Comparison of ENCODE assay signal across 16 mouse cellular contexts in the genomic region with DNA sequence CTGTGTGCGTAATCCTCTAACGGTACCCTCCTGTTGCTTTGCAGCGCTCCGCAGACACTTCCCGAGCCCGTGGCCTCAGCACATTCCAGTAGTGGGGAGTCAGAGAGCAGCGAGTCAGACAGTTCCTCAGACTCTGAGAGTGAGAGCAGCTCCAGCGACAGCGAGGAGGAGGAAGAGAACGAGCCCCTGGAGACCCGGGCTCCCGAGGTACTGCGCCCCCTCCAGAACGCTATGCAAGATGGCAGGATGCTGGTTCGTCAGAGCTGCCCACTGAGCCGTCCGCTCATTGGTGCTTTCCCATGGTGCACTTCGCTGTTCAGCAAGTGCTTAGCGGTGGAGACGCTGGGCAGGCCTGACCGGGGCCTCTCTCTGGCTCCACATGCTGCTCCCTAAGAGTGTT.
A peak's percentile ranks its signal among the peaks of the same experiment; 100 is the strongest.
DNase-seq lines count a peak whose midpoint lies in the region; ATAC-seq and TF ChIP-seq lines count a peak whose summit lies in the region.
"Had no signal": no experiment of that assay in that cellular context is flagged by ENCODE, and none has a peak within 500 bp of the region (broad histone marks: within the 10 kb centered on the region; RNA-seq: fewer than 3 reads in every experiment).

No protein-coding gene starts in this region.

- no peaks in the 10 kb centered on the region for H3K9me3 ChIP-seq in kidney, embryonic 15.5 days (replicated peaks)
- H3K9me3 ChIP-seq in midbrain, embryonic 10.5 days (replicated peaks) = no peaks in the 10 kb centered on the region
- H3K9me3 ChIP-seq in midbrain, embryonic 14.5 days (ENCODE audit: control insufficient read depth, low read length) = no peaks in the 10 kb centered on the region
- H3K9me3 ChIP-seq: forebrain, embryonic 13.5 days had no signal

- no peak overlapping the region for H3K9ac ChIP-seq in kidney, embryonic 15.5 days
- H3K9ac ChIP-seq in midbrain, embryonic 14.5 days (replicated peaks; ENCODE audit: low read length) = no peak overlapping the region
- H3K9ac ChIP-seq: forebrain, embryonic 13.5 days had no signal

- H3K27ac ChIP-seq in gastrocnemius, adult 2 months = peak overlapping the region; percentile 86
- peak overlapping the region; percentile 61 for H3K27ac ChIP-seq in kidney, embryonic 15.5 days
- H3K27ac ChIP-seq in midbrain, embryonic 10.5 days (replicated peaks) = 0 out of 2 replicates have a peak overlapping the region, but pooled peaks have one; percentile 5
- no peak overlapping the region for H3K27ac ChIP-seq in midbrain, embryonic 14.5 days (replicated peaks; ENCODE audit: low read depth, low read length)
- H3K27ac ChIP-seq: forebrain, embryonic 13.5 days had no signal

- peaks cover 43% of the 10 kb centered on the region for H3K36me3 ChIP-seq in kidney, embryonic 15.5 days
- peaks cover 22% of the 10 kb centered on the region for H3K36me3 ChIP-seq in midbrain, embryonic 10.5 days
- H3K36me3 ChIP-seq in midbrain, embryonic 14.5 days (ENCODE audit: control insufficient read depth, insufficient read depth, low read length) = no peaks in the 10 kb centered on the region

- no peak for DNase-seq in gastrocnemius, adult 2 months
- DNase-seq in gastrocnemius, postnatal 25 days = no peak
- DNase-seq in kidney, adult 9 months = no peak
- no peak for DNase-seq in midbrain, embryonic 10.5 days (ENCODE audit: low spot score)
- no peak for DNase-seq in midbrain, embryonic 14.5 days
- DNase-seq in left cerebral cortex, adult 9 months (ENCODE audit: low spot score in 2 of 2) = no peak
- DNase-seq in thymus, postnatal 14 days = no peak
- DNase-seq: adrenal gland, postnatal 25 days; cerebellum, adult 9-11 months; embryo, embryonic 11 days; kidney, postnatal 36 days; liver had no signal

- intact Hi-C loops in gastrocnemius, adult 2 months (cut with DNase I) = loop anchor here (10.0 kb wide), 1 partner anchor 484 kb away; no protein-coding TSS in a partner anchor

- WGBS in kidney, embryonic 15.5 days = 67% methylated on average over 21 of the region's 21 CpGs
- WGBS in midbrain, embryonic 10.5 days = 86% methylated on average over 21 of the region's 21 CpGs
- 86% methylated on average over 21 of the region's 21 CpGs for WGBS in midbrain, embryonic 14.5 days

- H3K27me3 ChIP-seq in kidney, embryonic 15.5 days = no peaks in the 10 kb centered on the region
- no peaks in the 10 kb centered on the region for H3K27me3 ChIP-seq in midbrain, embryonic 10.5 days (ENCODE audit: low read depth, poor library complexity, severe bottlenecking)
- no peaks in the 10 kb centered on the region for H3K27me3 ChIP-seq in midbrain, embryonic 14.5 days (ENCODE audit: control insufficient read depth, insufficient read depth, low read length)
- H3K27me3 ChIP-seq: CH12.LX; forebrain, embryonic 13.5 days had no signal

- ATAC-seq in kidney, embryonic 15.5 days (replicated peaks; ENCODE audit: low FRiP score) = peak; percentile 49; the same call in 1 of the 2 replicates
- no peak for ATAC-seq in midbrain, embryonic 14.5 days (ENCODE audit: low FRiP score, low TSS enrichment)
- ATAC-seq: forebrain, embryonic 13.5 days; midbrain, embryonic 16.5 days had no signal

- no peak overlapping the region for H3K4me3 ChIP-seq in gastrocnemius, adult 2 months
- H3K4me3 ChIP-seq in kidney, embryonic 15.5 days (replicated peaks) = no peak overlapping the region
- H3K4me3 ChIP-seq in midbrain, embryonic 10.5 days = no peak overlapping the region
- no peak overlapping the region for H3K4me3 ChIP-seq in midbrain, embryonic 14.5 days (replicated peaks; ENCODE audit: low read depth, low read length)
- H3K4me3 ChIP-seq: forebrain, embryonic 13.5 days had no signal

- H3K4me2 ChIP-seq in kidney, embryonic 15.5 days = no peak overlapping the region
- no peak overlapping the region for H3K4me2 ChIP-seq in midbrain, embryonic 14.5 days (ENCODE audit: low read length)
- H3K4me2 ChIP-seq: forebrain, embryonic 13.5 days had no signal

- H3K4me1 ChIP-seq in kidney, embryonic 15.5 days = peaks cover 22% of the 10 kb centered on the region
- no peaks in the 10 kb centered on the region for H3K4me1 ChIP-seq in midbrain, embryonic 10.5 days
- H3K4me1 ChIP-seq in midbrain, embryonic 14.5 days (ENCODE audit: control insufficient read depth, insufficient read depth, low read length) = no peaks in the 10 kb centered on the region
- H3K4me1 ChIP-seq: forebrain, embryonic 13.5 days had no signal

- no peak for TF ChIP-seq CTCF in gastrocnemius, adult 2 months (IDR thresholded peaks at IDR 0.05)
